Mouse (Mus musculus) adrenal gland, adult 18-20 months (tissue): ENCODE data around the gene Vmn2r87. TPM values are rescaled to one million over a fixed set of nuclear protein-coding genes. Genes with fewer than 3 reads are reported as not detected.
"Not testable (repeated sequence)": the region's sequence is repeated elsewhere in the genome, so short reads cannot be mapped to it uniquely, and the experiment has no call there.

Experiments used
- DNase-seq, 2 experiments: peaks; one replicate each; pipeline ENCODE4 v3.0.0; 2021 to 2022; ENCODE audit warnings: low spot score in 2 of 2
- long read RNA-seq, 2 experiments: library from polyadenylated mRNA; stranded (forward); transcript quantifications; one replicate each; pipeline ENCODE4 v2.0.0; 2021
- total RNA-seq, 2 experiments: library from RNA; stranded (reverse); gene quantifications; 1 replicate in 1 of 2; 2 replicates in 1 of 2; pipeline ENCODE4 v1.2.3; 2021

Gene Vmn2r87
- not detected for total RNA-seq
- long read RNA-seq, experiment 1: 0 reads
- long read RNA-seq, experiment 2: 0 reads

GRCm38 (mm10) chr10:130497296-130497695, at the start of gene Vmn2r87:
Gene Vmn2r87 (minus strand): TSS chr10:130497396.
- no peak for DNase-seq

- DNase-seq: not testable (repeated sequence)
Measured at GRCm38 (mm10) chr10:130544331-130544730, 47.1 kb upstream of the Vmn2r87 start.

- peak; percentile 48 to 69 for DNase-seq
Measured at GRCm38 (mm10) chr10:130541931-130542691, 44.9 kb upstream of the Vmn2r87 start.

GRCm38 (mm10) chr10:130536101-130536500, 38.9 kb upstream of the Vmn2r87 start:
- no peak for DNase-seq

- DNase-seq: no peak
Measured at GRCm38 (mm10) chr10:130527926-130528325, 30.7 kb upstream of the Vmn2r87 start.

- peak; percentile 3 to 18 for DNase-seq
Measured at GRCm38 (mm10) chr10:130470311-130470760, 26.9 kb downstream of the Vmn2r87 start.

- DNase-seq: not testable (repeated sequence)
Measured at GRCm38 (mm10) chr10:130455950-130456349, 41.2 kb downstream of the Vmn2r87 start, which contains the start of gene Vmn2r86. Gene Vmn2r86 (minus strand): TSS chr10:130456050.

GRCm38 (mm10) chr10:130444776-130445175, 52.4 kb downstream of the Vmn2r87 start:
- DNase-seq: no peak

GRCm38 (mm10) chr10:130434185-130434898, 62.9 kb downstream of the Vmn2r87 start:
- DNase-seq: not testable (repeated sequence)

GRCm38 (mm10) chr10:130429603-130430002, 67.6 kb downstream of the Vmn2r87 start, which contains the start of gene Vmn2r85:
Gene Vmn2r85 (minus strand): TSS chr10:130429703.
- DNase-seq: not testable (repeated sequence)

- DNase-seq: not testable (repeated sequence)
Measured at GRCm38 (mm10) chr10:130422368-130422767, 74.8 kb downstream of the Vmn2r87 start.

Other genes with a start within 250 kb of the Vmn2r87 start
- gene Neurod4, start 217.2 kb downstream of the Vmn2r87 start, total RNA-seq: 1 to 10 TPM in 1 of 2 experiments, under 1 TPM in 1; 0.33 to 1.7 TPM
- gene Tespa1, start 174.5 kb downstream of the Vmn2r87 start, total RNA-seq: under 1 TPM; 0.66 to 0.77 TPM
- gene Vmn2r84, start 103.1 kb downstream of the Vmn2r87 start, total RNA-seq: not detected
- not detected for gene Vmn2r85, start 67.7 kb downstream of the Vmn2r87 start, total RNA-seq
- not detected for gene Vmn2r86, start 41.3 kb downstream of the Vmn2r87 start, total RNA-seq